Mouse (Mus musculus) kidney, embryonic 14.5 days (tissue): ENCODE results near the gene Tssk6. TPM values are rescaled to one million over a fixed set of nuclear protein-coding genes. Genes with fewer than 3 reads are reported as not detected.

Experiments used
- ATAC-seq: fragments of 200-750 bp; cut with Nextera tagmentation; 2 replicates; pipeline ENCODE4 v1.8.0; 2017; ENCODE audit warnings: moderate number of reproducible peaks, mild to moderate bottlenecking, moderate TSS enrichment, moderate library complexity; ENCODE audit not compliant: low FRiP score, low TSS enrichment
- H3K27ac ChIP-seq: fragments of 300-500 bp; sonication (generic); 2 replicates; pipeline ENCODE4 v1.5.1; 2014; ENCODE audit warnings: low read depth, mild to moderate bottlenecking, low read length, moderate library complexity, mixed read lengths
- H3K27me3 ChIP-seq: fragments of 300-500 bp; sonication (generic); 2 replicates; pipeline ENCODE4 v1.6.1; 2014; ENCODE audit warnings: mild to moderate bottlenecking, low read length; ENCODE audit not compliant: control insufficient read depth, insufficient read depth
- H3K36me3 ChIP-seq: fragments of 300-500 bp; sonication (generic); 2 replicates; pipeline ENCODE4 v1.6.1; 2014; ENCODE audit warnings: low read length, mixed read lengths; ENCODE audit not compliant: control insufficient read depth, insufficient read depth
- H3K4me1 ChIP-seq: fragments of 300-500 bp; sonication (generic); 2 replicates; pipeline ENCODE4 v1.6.1; 2014; ENCODE audit warnings: low read length, mixed read lengths; ENCODE audit not compliant: control insufficient read depth, insufficient read depth
- H3K4me2 ChIP-seq: fragments of 300-500 bp; sonication (generic); replicated peaks from 2 replicates; pipeline ENCODE4 v1.6.1; 2014; ENCODE audit warnings: low read depth, mild to moderate bottlenecking, low read length
- H3K4me3 ChIP-seq: fragments of 300-500 bp; sonication (generic); 2 replicates; pipeline ENCODE4 v1.5.1; 2014; ENCODE audit warnings: mild to moderate bottlenecking, low read length
- H3K9ac ChIP-seq: fragments of 300-500 bp; sonication (generic); 2 replicates; pipeline ENCODE4 v1.6.1; 2014; ENCODE audit warnings: low read depth, mild to moderate bottlenecking, low read length, moderate library complexity
- H3K9me3 ChIP-seq: fragments of 300-500 bp; sonication (generic); 2 replicates; pipeline ENCODE4 v1.6.1; 2016; ENCODE audit warnings: low read length; ENCODE audit not compliant: control insufficient read depth
- WGBS: fragments of 180-500 bp; shearing (Covaris S2); extraction: QIAGEN DNeasy Blood & Tissue Kit; methylation state at CpG from one replicate; pipeline ENCODE4 v1.1.7; 2014; 5-methylcytosine and 5-hydroxymethylcytosine counted together
- polyA plus RNA-seq: library from polyadenylated mRNA; unstranded; fragments of >200 nt; fragmentation: Nextera tagmentation; extraction: Ambion mirVana; gene quantifications from 2 replicates; pipeline ENCODE4 v1.2.1, GENCODE M21; 2014

Tssk6 gene
- polyA plus RNA-seq, 1 experiment from 2014 or later, result 5.1 TPM

DNA sequence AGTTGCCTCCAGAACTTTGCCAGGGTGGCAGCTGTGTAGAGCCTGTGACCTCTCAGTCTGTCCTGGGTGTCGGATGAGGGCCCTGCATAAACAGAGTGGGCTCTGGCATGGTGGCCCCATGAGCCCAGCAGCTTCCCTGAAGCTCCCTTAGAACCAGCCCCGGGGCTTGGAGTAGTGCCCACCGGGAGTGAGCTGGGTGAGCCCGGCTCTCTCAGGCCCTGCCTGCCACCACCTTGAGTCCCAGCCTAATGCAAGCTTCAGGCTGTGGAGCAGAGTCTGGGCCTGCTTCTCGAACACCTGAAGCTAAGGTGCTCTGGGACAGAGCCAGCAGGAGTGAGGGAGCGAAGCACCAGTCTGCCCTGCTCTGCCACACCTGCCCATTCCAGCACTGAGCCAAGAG lies 31.1 kb upstream of the Tssk6 start:
- ATAC-seq, result no peak
- Histone ChIP-seq H3K27ac (no peak overlapping the region), H3K27me3 (no peaks in the 10 kb centered on the region), H3K4me3 (no peak overlapping the region), H3K9ac (no peak overlapping the region), H3K4me2 (no peak overlapping the region), H3K36me3 (no peaks in the 10 kb centered on the region), H3K4me1 (no peaks in the 10 kb centered on the region), H3K9me3 (no peaks in the 10 kb centered on the region)
- 83% methylated on average over 6 of the region's 6 CpGs for WGBS

DNA sequence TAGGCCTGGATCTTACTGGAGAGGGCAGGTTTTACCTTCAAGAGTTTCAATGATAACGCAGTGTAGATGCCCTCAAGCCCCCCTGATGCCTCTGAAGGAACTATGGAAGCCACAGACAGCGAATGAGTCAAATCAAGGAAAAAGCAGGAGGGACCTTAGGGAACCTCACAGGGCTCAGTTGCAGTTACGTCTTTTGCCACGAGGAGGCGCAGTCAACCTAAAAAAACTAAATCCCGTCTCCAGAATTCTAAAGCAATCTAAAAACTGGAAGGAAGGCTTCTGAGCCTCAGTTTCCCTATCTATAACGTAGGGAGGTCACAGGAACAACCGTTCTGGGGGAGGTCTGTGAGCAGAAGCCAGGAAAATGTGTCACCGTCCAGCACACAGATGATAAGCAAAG lies 27.8 kb upstream of the Tssk6 start:
- Histone ChIP-seq H3K27me3 (peaks cover 10% of the 10 kb centered on the region), H3K9ac (no peak overlapping the region), H3K27ac (no peak overlapping the region), H3K4me3 (no peak overlapping the region), H3K4me2 (no peak overlapping the region), H3K9me3 (no peaks in the 10 kb centered on the region), H3K36me3 (no peaks in the 10 kb centered on the region), H3K4me1 (no peaks in the 10 kb centered on the region)
- WGBS, result 11% methylated on average over 9 of the region's 9 CpGs
- ATAC-seq, result no peak

DNA sequence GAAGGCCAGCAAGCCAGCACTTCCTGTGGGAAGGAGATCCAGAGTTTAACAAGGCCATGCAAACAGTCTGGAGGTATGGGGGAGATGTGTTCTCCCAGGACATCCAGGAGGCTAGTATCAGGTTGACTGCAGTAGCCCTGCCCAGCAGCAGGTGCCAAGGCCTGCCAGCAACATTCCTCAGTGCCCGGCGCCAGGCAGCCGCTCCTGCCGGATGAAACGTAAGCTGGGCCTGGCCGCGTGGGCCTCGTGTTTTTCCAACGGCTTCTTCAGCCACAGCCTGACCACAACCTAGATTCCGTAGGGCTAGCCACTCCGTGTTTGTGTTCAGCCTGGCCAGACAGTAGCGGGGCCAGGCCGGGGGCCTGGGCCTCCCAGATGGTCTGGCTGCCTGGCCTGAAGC lies 27.3 kb upstream of the Tssk6 start:
- WGBS, result 80% methylated on average over 13 of the region's 13 CpGs
- no peaks in the 10 kb centered on the region for H3K9me3 ChIP-seq
- ATAC-seq, result no peak
- no peak overlapping the region for H3K4me3 ChIP-seq
- no peak overlapping the region for H3K27ac ChIP-seq
- no peaks in the 10 kb centered on the region for H3K4me1 ChIP-seq
- H3K9ac ChIP-seq, result no peak overlapping the region
- peaks cover 15% of the 10 kb centered on the region for H3K27me3 ChIP-seq
- no peak overlapping the region for H3K4me2 ChIP-seq
- no peaks in the 10 kb centered on the region for H3K36me3 ChIP-seq

DNA sequence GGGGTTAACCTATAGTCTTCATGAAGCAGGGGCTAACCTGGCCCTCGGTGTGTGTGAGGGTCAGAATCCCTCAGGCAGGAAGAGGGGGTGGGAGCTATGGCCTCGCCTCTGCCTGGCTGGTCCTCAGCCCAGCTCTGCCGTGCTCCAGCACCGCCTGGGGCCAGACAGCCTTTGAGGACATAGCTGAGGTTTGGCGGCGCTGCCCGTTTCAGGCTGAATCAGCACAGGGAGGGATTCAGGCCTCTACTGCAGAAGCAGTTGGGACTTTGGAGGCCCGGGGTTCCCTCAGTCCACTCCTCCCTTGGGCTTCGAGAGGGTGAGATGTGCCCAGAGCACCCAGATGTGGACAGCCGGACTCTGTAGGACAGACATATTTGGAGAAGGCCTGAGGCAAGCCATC lies 25.9 kb upstream of the Tssk6 start:
- Histone ChIP-seq H3K27me3 (peaks cover 29% of the 10 kb centered on the region), H3K9me3 (no peaks in the 10 kb centered on the region), H3K4me1 (no peaks in the 10 kb centered on the region), H3K9ac (no peak overlapping the region), H3K27ac (no peak overlapping the region), H3K36me3 (no peaks in the 10 kb centered on the region), H3K4me2 (no peak overlapping the region), H3K4me3 (no peak overlapping the region)
- WGBS, result 41% methylated on average over 10 of the region's 10 CpGs
- ATAC-seq, result no peak

DNA sequence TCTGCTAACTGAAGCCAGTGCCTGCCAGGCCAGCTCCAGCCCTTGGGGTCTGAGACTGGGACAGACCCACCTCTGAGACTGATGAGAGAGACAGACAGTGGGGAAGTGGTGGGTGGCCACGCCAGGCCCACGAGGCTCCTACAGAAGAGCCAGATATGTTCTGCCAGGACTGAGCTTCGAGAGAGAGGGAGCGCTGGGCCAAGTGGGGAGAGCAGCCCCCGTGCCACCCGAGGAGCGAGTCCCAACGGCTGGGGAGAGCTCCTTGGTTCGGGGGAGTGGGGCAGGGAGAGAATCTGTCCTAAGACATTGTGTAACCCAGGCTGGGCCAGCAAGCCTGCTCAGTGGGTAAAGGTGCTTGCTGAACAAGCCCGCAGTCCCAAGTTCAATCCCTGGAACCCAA lies 25.0 kb upstream of the Tssk6 start:
- Histone ChIP-seq H3K4me3 (no peak overlapping the region), H3K9ac (no peak overlapping the region), H3K27me3 (peaks cover 38% of the 10 kb centered on the region), H3K4me1 (0 out of 2 replicates have a peak, but pooled peaks cover 2% of the 10 kb centered on the region), H3K4me2 (no peak overlapping the region), H3K9me3 (no peaks in the 10 kb centered on the region), H3K36me3 (no peaks in the 10 kb centered on the region), H3K27ac (no peak overlapping the region)
- 78% methylated on average over 10 of the region's 10 CpGs for WGBS
- no peak for ATAC-seq

DNA sequence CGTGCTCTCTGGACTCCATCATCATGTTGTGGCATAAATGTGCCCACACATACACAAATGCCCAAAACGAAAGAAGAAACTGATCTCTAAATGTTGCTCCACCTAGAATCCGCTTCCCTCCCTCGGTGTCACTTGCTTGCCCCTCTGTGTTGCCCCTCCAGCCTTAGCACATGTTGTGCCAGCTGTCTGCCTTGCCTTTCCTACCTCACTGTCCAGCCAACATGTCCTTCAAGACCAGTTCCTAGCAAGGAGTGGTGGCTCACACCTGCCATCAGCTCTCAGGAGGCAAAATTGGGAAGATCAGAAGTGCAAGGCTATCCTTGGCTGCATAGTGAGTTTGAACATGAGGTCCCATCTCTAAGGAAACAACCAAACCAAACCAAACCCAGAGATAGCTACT lies 24.6 kb upstream of the Tssk6 start:
- WGBS, result 88% methylated on average over 4 of the region's 4 CpGs
- H3K27me3 ChIP-seq, result peaks cover 42% of the 10 kb centered on the region
- H3K4me3 ChIP-seq, result no peak overlapping the region
- no peaks in the 10 kb centered on the region for H3K9me3 ChIP-seq
- H3K4me2 ChIP-seq, result no peak overlapping the region
- no peak overlapping the region for H3K27ac ChIP-seq
- H3K36me3 ChIP-seq, result no peaks in the 10 kb centered on the region
- H3K9ac ChIP-seq, result no peak overlapping the region
- no peak for ATAC-seq
- H3K4me1 ChIP-seq, result 0 out of 2 replicates have a peak, but pooled peaks cover 3% of the 10 kb centered on the region

DNA sequence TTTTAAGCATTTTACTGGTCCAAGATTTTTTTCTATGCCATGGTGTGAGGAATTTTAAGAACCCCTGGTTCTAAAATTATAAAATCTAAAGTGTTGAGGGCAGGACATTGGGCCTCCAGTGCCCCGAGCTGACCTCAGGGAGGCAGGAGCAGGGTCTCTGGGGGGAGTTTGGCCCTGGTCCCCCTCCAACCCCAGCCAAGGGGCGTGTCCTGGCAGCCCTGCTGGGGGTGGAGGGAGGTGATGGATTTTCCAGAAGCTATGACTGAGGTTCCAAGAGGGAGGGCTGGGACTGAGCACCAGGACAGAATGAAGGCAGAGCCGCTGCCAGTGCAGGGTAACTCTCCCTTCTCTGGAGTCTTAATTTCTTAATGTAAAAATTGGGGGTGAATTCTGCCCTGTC lies 24.0 kb upstream of the Tssk6 start:
- 67% methylated on average over 3 of the region's 3 CpGs for WGBS
- Histone ChIP-seq H3K36me3 (no peaks in the 10 kb centered on the region), H3K27me3 (peaks cover 48% of the 10 kb centered on the region), H3K9ac (no peak overlapping the region), H3K4me1 (0 out of 2 replicates have a peak, but pooled peaks cover 3% of the 10 kb centered on the region), H3K27ac (no peak overlapping the region), H3K4me3 (no peak overlapping the region), H3K9me3 (no peaks in the 10 kb centered on the region), H3K4me2 (no peak overlapping the region)
- no peak for ATAC-seq

DNA sequence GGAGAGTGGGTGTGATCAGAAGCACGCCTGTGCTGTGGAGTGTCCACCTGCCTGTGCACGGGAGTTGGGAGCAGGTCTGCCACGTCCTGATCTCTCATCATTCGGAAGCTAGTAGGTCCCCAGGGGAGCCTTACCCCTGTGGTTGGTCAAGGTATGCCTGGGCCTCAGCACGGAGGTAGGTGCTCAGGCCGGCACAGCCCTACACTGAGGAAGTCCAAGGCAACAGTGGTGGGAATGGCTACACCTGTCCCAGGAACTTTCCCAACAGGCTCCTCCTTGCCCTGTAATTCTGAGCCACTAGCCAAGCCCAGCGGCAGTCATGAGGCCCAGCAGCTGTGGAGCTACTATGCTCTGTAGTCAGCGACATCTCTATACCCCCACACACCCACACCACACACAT lies 22.3 kb upstream of the Tssk6 start:
- no peaks in the 10 kb centered on the region for H3K9me3 ChIP-seq
- H3K4me1 ChIP-seq, result 0 out of 2 replicates have a peak, but pooled peaks cover 3% of the 10 kb centered on the region
- peaks cover 65% of the 10 kb centered on the region for H3K27me3 ChIP-seq
- no peak overlapping the region for H3K27ac ChIP-seq
- no peak for ATAC-seq
- no peak overlapping the region for H3K4me2 ChIP-seq
- no peaks in the 10 kb centered on the region for H3K36me3 ChIP-seq
- WGBS, result 58% methylated on average over 8 of the region's 8 CpGs
- no peak overlapping the region for H3K4me3 ChIP-seq
- H3K9ac ChIP-seq, result no peak overlapping the region

DNA sequence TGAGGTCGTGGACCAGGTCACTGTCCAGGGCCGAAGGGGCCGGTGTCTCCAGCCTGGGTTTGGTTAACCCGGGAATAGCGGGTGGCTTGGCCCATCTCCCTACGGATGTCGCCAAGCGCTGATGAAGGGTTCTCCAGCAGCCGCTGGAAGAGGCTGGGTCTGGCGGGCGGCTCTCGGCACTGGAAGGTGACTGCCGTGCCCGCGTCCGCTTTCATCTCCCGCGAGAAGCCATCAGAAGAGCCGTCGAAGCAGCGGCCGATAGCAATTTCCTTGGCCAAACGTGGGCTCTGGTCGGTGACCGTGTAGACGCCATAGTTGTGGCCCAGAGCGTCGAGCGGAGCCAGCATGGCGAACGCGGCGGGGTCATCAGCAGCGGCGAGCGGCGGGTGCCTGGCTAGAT lies 21.1 kb upstream of the Tssk6 start:
- Histone ChIP-seq H3K4me3 (peak overlapping the region; percentile 39), H3K9ac (no peak overlapping the region), H3K27ac (no peak overlapping the region), H3K27me3 (peaks cover 76% of the 10 kb centered on the region), H3K36me3 (no peaks in the 10 kb centered on the region), H3K4me1 (0 out of 2 replicates have a peak, but pooled peaks cover 3% of the 10 kb centered on the region), H3K4me2 (peak overlapping the region; percentile 50), H3K9me3 (no peaks in the 10 kb centered on the region)
- 12% methylated on average over 37 of the region's 37 CpGs for WGBS
- no peak for ATAC-seq
